Mouse (Mus musculus): Measurements from ENCODE around the gene Atxn2l. TPM values are rescaled to one million over a fixed set of nuclear protein-coding genes. Genes with fewer than 3 reads are reported as not detected.

Atxn2l gene
- polyA plus RNA-seq, 1 experiment from 2014 or later: 81.8 TPM

DNA sequence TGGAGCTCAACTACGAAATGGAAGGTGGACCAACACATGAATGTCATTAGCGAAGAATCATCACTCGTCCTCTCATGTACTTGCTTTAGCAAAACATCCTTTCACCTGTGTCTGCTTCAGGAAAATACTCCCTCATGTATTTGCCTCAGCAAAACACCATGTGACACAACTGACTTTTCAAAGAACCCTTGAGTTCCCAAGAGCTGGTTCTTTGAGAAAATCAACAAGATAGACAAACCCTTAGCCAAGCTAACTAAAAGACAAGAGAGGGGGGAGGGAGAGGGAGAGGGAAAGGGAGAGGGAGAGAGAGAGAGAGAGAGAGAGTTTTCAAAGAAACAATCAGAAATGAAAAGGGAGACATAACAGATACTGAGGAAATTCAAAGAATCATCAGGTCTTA is 20.1 kb upstream of the Atxn2l start:
- DNase-seq (ENCODE audit: low spot score) (no peak), ATAC-seq (replicated peaks; ENCODE audit: low FRiP score) (no peak)
- H3K9me3 ChIP-seq (ENCODE audit: control insufficient read depth, low read length): no peaks in the 10 kb centered on the region
- no peak overlapping the region for H3K27ac ChIP-seq (ENCODE audit: low read depth, low read length)
- H3K36me3 ChIP-seq (ENCODE audit: control insufficient read depth, insufficient read depth, low read length): no peaks in the 10 kb centered on the region
- H3K4me1 ChIP-seq (replicated peaks; ENCODE audit: control insufficient read depth, insufficient read depth, low read length): no peaks in the 10 kb centered on the region
- no peak overlapping the region for H3K9ac ChIP-seq (ENCODE audit: low read length)
- no peaks in the 10 kb centered on the region for H3K27me3 ChIP-seq (ENCODE audit: control insufficient read depth, insufficient read depth, low read length)
- H3K4me2 ChIP-seq (ENCODE audit: low read depth, low read length, severe bottlenecking): no peak overlapping the region
- no peak overlapping the region for H3K4me3 ChIP-seq (ENCODE audit: low read depth, low read length)
- 89% methylated on average over 3 of the region's 3 CpGs for WGBS

GRCm38 (mm10) chr7:126519513-126519912 is 16.3 kb upstream of the Atxn2l start:
- DNase-seq (ENCODE audit: low spot score): no peak
- WGBS: 60% methylated on average over 2 of the region's 2 CpGs

DNA sequence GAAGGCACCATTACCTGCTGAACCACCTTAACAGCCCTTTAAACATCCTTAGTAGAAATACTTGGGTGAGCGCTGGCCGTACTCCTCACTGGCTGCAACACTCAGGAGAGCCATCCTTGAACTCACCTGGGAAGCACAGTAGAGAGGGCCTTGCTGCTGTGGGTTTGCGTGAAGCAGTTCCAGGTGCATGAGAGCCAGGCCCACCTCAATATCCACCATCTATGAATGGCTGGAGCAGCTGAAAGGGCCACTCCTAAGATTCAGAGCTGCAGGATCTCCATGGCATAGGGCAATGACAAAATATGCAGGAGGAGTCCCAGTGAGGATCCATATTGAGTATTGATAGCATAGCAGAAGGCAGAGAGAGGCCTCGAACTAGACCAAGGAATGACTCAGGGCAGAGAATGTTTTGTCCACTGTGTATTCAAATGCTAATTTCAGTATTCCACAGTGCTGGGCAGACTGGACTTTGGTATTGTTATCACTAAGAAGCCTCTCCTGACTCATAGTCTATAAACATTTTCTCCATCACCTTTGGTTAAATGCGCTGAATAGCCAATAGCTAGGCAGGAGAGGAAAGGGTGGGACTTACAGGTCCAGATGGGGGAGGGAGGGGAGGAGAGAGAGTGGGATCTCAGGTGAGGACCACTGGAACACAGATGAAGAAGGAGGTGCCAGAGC is 15.2 kb upstream of the Atxn2l start:
- no peaks in the 10 kb centered on the region for H3K36me3 ChIP-seq (ENCODE audit: control insufficient read depth, insufficient read depth, low read length)
- DNase-seq (ENCODE audit: low spot score): no peak
- no peaks in the 10 kb centered on the region for H3K4me1 ChIP-seq (replicated peaks; ENCODE audit: control insufficient read depth, insufficient read depth, low read length)
- no peak overlapping the region for H3K4me3 ChIP-seq (ENCODE audit: low read depth, low read length)
- H3K9ac ChIP-seq (ENCODE audit: low read length): no peak overlapping the region
- no peak overlapping the region for H3K4me2 ChIP-seq (ENCODE audit: low read depth, low read length, severe bottlenecking)
- no peak for ATAC-seq (replicated peaks; ENCODE audit: low FRiP score)
- 85% methylated on average over 5 of the region's 5 CpGs for WGBS
- H3K27ac ChIP-seq (ENCODE audit: low read depth, low read length): no peak overlapping the region
- H3K27me3 ChIP-seq (ENCODE audit: control insufficient read depth, insufficient read depth, low read length): no peaks in the 10 kb centered on the region
- H3K9me3 ChIP-seq (ENCODE audit: control insufficient read depth, low read length): no peaks in the 10 kb centered on the region

More at GRCm38 (mm10) chr7:126519513-126519912, 16.3 kb upstream of the Atxn2l start:
- no peaks in the 10 kb centered on the region for H3K36me3 ChIP-seq (ENCODE audit: control insufficient read depth, insufficient read depth, low read length)
- H3K4me3 ChIP-seq (ENCODE audit: low read depth, low read length): no peak overlapping the region
- H3K27me3 ChIP-seq (ENCODE audit: control insufficient read depth, insufficient read depth, low read length): no peaks in the 10 kb centered on the region
- no peaks in the 10 kb centered on the region for H3K4me1 ChIP-seq (replicated peaks; ENCODE audit: control insufficient read depth, insufficient read depth, low read length)
- H3K9me3 ChIP-seq (ENCODE audit: control insufficient read depth, low read length): no peaks in the 10 kb centered on the region
- ATAC-seq (replicated peaks; ENCODE audit: low FRiP score): no peak
- H3K9ac ChIP-seq (ENCODE audit: low read length): no peak overlapping the region; the same call in 1 of the 2 replicates
- H3K27ac ChIP-seq (ENCODE audit: low read depth, low read length): no peak overlapping the region
- H3K4me2 ChIP-seq (ENCODE audit: low read depth, low read length, severe bottlenecking): no peak overlapping the region

DNA sequence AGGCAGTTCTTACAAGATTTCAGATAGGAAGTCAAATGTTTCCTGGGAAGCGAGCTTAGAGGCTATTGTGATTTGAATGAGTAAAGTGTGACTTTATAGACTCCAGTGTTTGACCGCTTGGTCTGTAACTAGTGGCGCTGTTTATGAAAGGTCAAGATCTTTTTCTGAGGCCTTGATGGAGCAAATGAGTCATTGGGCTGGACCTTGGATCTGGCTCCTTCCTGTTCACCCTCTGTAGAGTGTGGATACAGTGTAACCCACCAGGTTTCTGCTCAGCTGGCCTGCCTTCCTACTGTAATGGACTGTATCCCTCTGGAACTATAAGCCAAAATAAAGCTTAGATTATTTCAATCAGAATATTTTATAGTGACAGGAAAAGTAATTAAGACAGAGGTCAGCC is 8.1 kb upstream of the Atxn2l start:
- H3K9me3 ChIP-seq (ENCODE audit: control insufficient read depth, low read length): no peaks in the 10 kb centered on the region
- H3K4me1 ChIP-seq (replicated peaks; ENCODE audit: control insufficient read depth, insufficient read depth, low read length): no peaks in the 10 kb centered on the region
- H3K4me3 ChIP-seq (ENCODE audit: low read depth, low read length): no peak overlapping the region
- no peaks in the 10 kb centered on the region for H3K36me3 ChIP-seq (ENCODE audit: control insufficient read depth, insufficient read depth, low read length)
- H3K4me2 ChIP-seq (ENCODE audit: low read depth, low read length, severe bottlenecking): no peak overlapping the region
- H3K9ac ChIP-seq (ENCODE audit: low read length): no peak overlapping the region
- H3K27me3 ChIP-seq (ENCODE audit: control insufficient read depth, insufficient read depth, low read length): no peaks in the 10 kb centered on the region
- ATAC-seq (replicated peaks; ENCODE audit: low FRiP score) (no peak), DNase-seq (ENCODE audit: low spot score) (no peak)
- H3K27ac ChIP-seq (ENCODE audit: low read depth, low read length): no peak overlapping the region
- 82% methylated on average over 3 of the region's 3 CpGs for WGBS

GRCm38 (mm10) chr7:126507126-126507778 is 4.0 kb upstream of the Atxn2l start:
- no peak overlapping the region for H3K9ac ChIP-seq (ENCODE audit: low read length)
- H3K36me3 ChIP-seq (ENCODE audit: control insufficient read depth, insufficient read depth, low read length): no peaks in the 10 kb centered on the region
- ATAC-seq (replicated peaks; ENCODE audit: low FRiP score): no peak
- H3K27me3 ChIP-seq (ENCODE audit: control insufficient read depth, insufficient read depth, low read length): no peaks in the 10 kb centered on the region
- peaks cover 3% of the 10 kb centered on the region; the same call in 1 of the 2 replicates for H3K4me1 ChIP-seq (replicated peaks; ENCODE audit: control insufficient read depth, insufficient read depth, low read length)
- no peak overlapping the region for H3K4me2 ChIP-seq (ENCODE audit: low read depth, low read length, severe bottlenecking)
- H3K4me3 ChIP-seq (ENCODE audit: low read depth, low read length): no peak overlapping the region
- no peak for DNase-seq (ENCODE audit: low spot score)
- H3K27ac ChIP-seq (ENCODE audit: low read depth, low read length): no peak overlapping the region
- WGBS: 91% methylated on average over 8 of the region's 8 CpGs
- no peaks in the 10 kb centered on the region for H3K9me3 ChIP-seq (ENCODE audit: control insufficient read depth, low read length)

GRCm38 (mm10) chr7:126504913-126505312 is 1.7 kb upstream of the Atxn2l start:
- H3K27me3 ChIP-seq (ENCODE audit: control insufficient read depth, insufficient read depth, low read length): no peaks in the 10 kb centered on the region
- H3K9ac ChIP-seq (ENCODE audit: low read length): no peak overlapping the region
- no peak overlapping the region for H3K4me2 ChIP-seq (ENCODE audit: low read depth, low read length, severe bottlenecking)
- H3K4me3 ChIP-seq (ENCODE audit: low read depth, low read length): no peak overlapping the region
- WGBS: 95% methylated on average over 2 of the region's 2 CpGs
- H3K9me3 ChIP-seq (ENCODE audit: control insufficient read depth, low read length): no peaks in the 10 kb centered on the region
- peaks cover 9% of the 10 kb centered on the region; the same call in 1 of the 2 replicates for H3K36me3 ChIP-seq (ENCODE audit: control insufficient read depth, insufficient read depth, low read length)
- H3K4me1 ChIP-seq (replicated peaks; ENCODE audit: control insufficient read depth, insufficient read depth, low read length): peaks cover 3% of the 10 kb centered on the region; the same call in 1 of the 2 replicates
- DNase-seq (ENCODE audit: low spot score): no peak
- no peak for ATAC-seq (replicated peaks; ENCODE audit: low FRiP score)
- no peak overlapping the region for H3K27ac ChIP-seq (ENCODE audit: low read depth, low read length)

GRCm38 (mm10) chr7:126502751-126503150 is 486 bp downstream of the Atxn2l start:
- Histone ChIP-seq H3K4me2 (ENCODE audit: low read depth, low read length, severe bottlenecking) (peak overlapping the region; percentile 54), H3K4me1 (replicated peaks; ENCODE audit: control insufficient read depth, insufficient read depth, low read length) (peaks cover 3% of the 10 kb centered on the region; the same call in 1 of the 2 replicates), H3K9me3 (ENCODE audit: control insufficient read depth, low read length) (no peaks in the 10 kb centered on the region), H3K9ac (ENCODE audit: low read length) (peak overlapping the region; percentile 100), H3K4me3 (ENCODE audit: low read depth, low read length) (peak overlapping the region; percentile 100), H3K27me3 (ENCODE audit: control insufficient read depth, insufficient read depth, low read length) (no peaks in the 10 kb centered on the region), H3K36me3 (ENCODE audit: control insufficient read depth, insufficient read depth, low read length) (peaks cover 20% of the 10 kb centered on the region; the same call in 1 of the 2 replicates), H3K27ac (ENCODE audit: low read depth, low read length) (peak overlapping the region; percentile 99)
- under 1% methylated on average over 40 of the region's 40 CpGs for WGBS
- no peak for DNase-seq (ENCODE audit: low spot score)
- ATAC-seq (replicated peaks; ENCODE audit: low FRiP score): peak; percentile 26

GRCm38 (mm10) chr7:126502023-126502741 is 1.1 kb downstream of the Atxn2l start:
- H3K36me3 ChIP-seq (ENCODE audit: control insufficient read depth, insufficient read depth, low read length): peaks cover 26% of the 10 kb centered on the region
- ATAC-seq (replicated peaks; ENCODE audit: low FRiP score): peak; percentile 86
- H3K27me3 ChIP-seq (ENCODE audit: control insufficient read depth, insufficient read depth, low read length): no peaks in the 10 kb centered on the region
- peak overlapping the region; percentile 99 for H3K27ac ChIP-seq (ENCODE audit: low read depth, low read length)
- peaks cover 3% of the 10 kb centered on the region; the same call in 1 of the 2 replicates for H3K4me1 ChIP-seq (replicated peaks; ENCODE audit: control insufficient read depth, insufficient read depth, low read length)
- under 1% methylated on average over 50 of the region's 57 CpGs for WGBS
- H3K9me3 ChIP-seq (ENCODE audit: control insufficient read depth, low read length): no peaks in the 10 kb centered on the region
- H3K4me2 ChIP-seq (ENCODE audit: low read depth, low read length, severe bottlenecking): peak overlapping the region; percentile 82
- peak overlapping the region; percentile 100 for H3K9ac ChIP-seq (ENCODE audit: low read length)
- peak overlapping the region; percentile 100 for H3K4me3 ChIP-seq (ENCODE audit: low read depth, low read length)
- DNase-seq (ENCODE audit: low spot score): peak; percentile 100

Measured in forebrain, embryonic 11.5 days (tissue).